Mouse (Mus musculus) neural tube, embryonic 12.5 days (tissue): ENCODE results near the gene Tspan10. TPM values are rescaled to one million over a fixed set of nuclear protein-coding genes. Genes with fewer than 3 reads are reported as not detected.
"Not testable (repeated sequence)": the region's sequence is repeated elsewhere in the genome, so short reads cannot be mapped to it uniquely, and the experiment has no call there.

Source experiments
- ATAC-seq: fragments of 200-750 bp; cut with Nextera tagmentation; 2 replicates; pipeline ENCODE4 v1.8.0; 2017; ENCODE audit warnings: low read depth, mild to moderate bottlenecking, moderate TSS enrichment, moderate library complexity; ENCODE audit not compliant: low FRiP score
- H3K27ac ChIP-seq: fragments of 300-500 bp; sonication (generic); 2 replicates; pipeline ENCODE4 v1.5.1; 2016
- H3K27me3 ChIP-seq: fragments of 300-500 bp; sonication (generic); replicated peaks from 2 replicates; pipeline ENCODE4 v1.6.1; 2016; ENCODE audit warnings: mild to moderate bottlenecking
- H3K36me3 ChIP-seq: fragments of 300-500 bp; sonication (generic); 2 replicates; pipeline ENCODE4 v1.6.1; 2016; ENCODE audit warnings: mild to moderate bottlenecking
- H3K4me1 ChIP-seq: fragments of 300-500 bp; sonication (generic); 2 replicates; pipeline ENCODE4 v1.6.1; 2016
- H3K4me2 ChIP-seq: fragments of 300-500 bp; sonication (generic); replicated peaks from 2 replicates; pipeline ENCODE4 v1.6.1; 2016; ENCODE audit warnings: mild to moderate bottlenecking
- H3K4me3 ChIP-seq: fragments of 300-500 bp; sonication (generic); 2 replicates; pipeline ENCODE4 v1.5.1; 2016
- H3K9ac ChIP-seq: fragments of 300-500 bp; sonication (generic); 2 replicates; pipeline ENCODE4 v1.6.1; 2016; ENCODE audit warnings: mild to moderate bottlenecking
- H3K9me3 ChIP-seq: fragments of 300-500 bp; sonication (generic); 2 replicates; pipeline ENCODE4 v1.6.1; 2016; ENCODE audit warnings: mild to moderate bottlenecking
- WGBS: fragments of 180-500 bp; shearing (Covaris S2); methylation state at CpG from one replicate; pipeline ENCODE4 v1.1.7; 2016; 5-methylcytosine and 5-hydroxymethylcytosine counted together
- polyA plus RNA-seq: library from polyadenylated mRNA; unstranded; fragments of >200 nt; fragmentation: Nextera tagmentation; extraction: Ambion mirVana; gene quantifications from 2 replicates; pipeline ENCODE4 v1.2.1, GENCODE M21; 2016

Tspan10 gene
- polyA plus RNA-seq, result 0.15 TPM in 1 of 2 replicates, not detected in the other

DNA sequence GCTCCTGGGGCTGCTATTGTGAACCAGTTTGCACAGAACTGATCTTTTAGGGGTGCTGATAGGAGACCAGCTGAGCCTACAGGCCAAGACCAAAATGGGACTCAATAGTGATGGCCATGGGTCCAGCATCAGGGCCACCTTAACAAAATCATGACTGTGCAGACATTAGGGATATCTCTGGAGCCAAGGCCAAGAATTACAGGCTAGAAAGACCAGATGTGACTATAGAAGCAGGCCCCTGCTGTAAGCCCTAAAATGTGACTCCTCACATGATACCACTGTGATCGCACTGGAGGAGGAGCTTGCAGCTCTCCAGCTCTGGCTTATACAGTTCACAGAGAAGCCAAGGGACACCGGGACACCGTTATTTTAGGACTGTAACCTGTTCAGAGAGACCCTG lies at the start of gene Tspan10:
Tspan10 (plus strand) TSS at position 301 of the 400 bp plus-strand sequence.
- Histone ChIP-seq H3K27me3 (no peaks in the 10 kb centered on the region), H3K27ac (no peak within 1 kb of the TSS), H3K4me3 (no peak within 1 kb of the TSS), H3K9ac (no peak within 1 kb of the TSS), H3K9me3 (no peaks in the 10 kb centered on the region), H3K4me1 (no peaks in the 10 kb centered on the region), H3K4me2 (no peak within 1 kb of the TSS), H3K36me3 (no peaks in the 10 kb centered on the region)
- no peak for ATAC-seq
- WGBS, result 92% methylated on average over 3 of the region's 3 CpGs

DNA sequence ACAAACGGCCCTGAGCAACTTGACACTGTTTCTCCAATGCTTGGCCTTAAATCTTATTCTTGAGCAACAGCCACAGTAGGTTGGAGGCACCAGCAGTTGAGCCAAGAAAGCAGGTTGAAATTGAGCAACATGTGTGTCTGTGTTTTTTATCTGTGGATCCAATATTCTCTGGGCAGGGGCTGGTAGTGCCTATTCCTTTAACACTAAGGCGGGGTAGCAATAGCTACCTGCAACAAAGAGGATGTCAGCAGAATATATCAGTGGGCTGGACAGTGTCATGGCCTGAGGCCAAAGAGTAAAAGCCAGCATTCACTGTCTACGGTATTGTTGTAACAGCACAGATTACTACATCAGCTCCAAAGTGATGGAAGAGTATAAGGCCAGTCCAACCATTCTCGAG lies 46.8 kb upstream of the Tspan10 start:
- Histone ChIP-seq H3K4me3 (no peak overlapping the region), H3K4me1 (no peaks in the 10 kb centered on the region), H3K4me2 (no peak overlapping the region), H3K27me3 (no peaks in the 10 kb centered on the region), H3K36me3 (peaks cover 71% of the 10 kb centered on the region), H3K9ac (no peak overlapping the region), H3K9me3 (no peaks in the 10 kb centered on the region), H3K27ac (no peak overlapping the region)
- 85% methylated on average over 4 of the region's 4 CpGs for WGBS
- ATAC-seq, result no peak

DNA sequence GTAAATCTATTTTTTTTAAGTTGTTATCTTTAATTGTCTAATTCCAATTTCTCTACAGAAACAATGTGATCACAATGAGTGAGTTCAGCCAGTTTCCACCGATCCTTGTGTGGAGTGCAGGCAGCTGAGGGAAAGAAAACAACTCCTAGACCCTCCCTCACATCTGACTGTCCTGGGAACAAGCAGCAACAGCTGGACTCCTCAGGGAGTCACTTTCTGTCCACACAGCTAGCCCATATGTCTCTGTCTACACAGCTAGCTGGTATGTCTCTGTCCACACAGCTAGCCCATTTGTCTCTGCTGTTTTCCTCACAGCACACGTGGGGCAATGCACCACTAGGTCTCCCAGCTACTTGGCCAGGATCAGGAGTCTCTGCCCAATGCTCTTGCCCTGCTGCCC lies 44.8 kb upstream of the Tspan10 start:
- Histone ChIP-seq H3K36me3 (peaks cover 84% of the 10 kb centered on the region), H3K27ac (no peak overlapping the region), H3K4me1 (no peaks in the 10 kb centered on the region), H3K9me3 (no peaks in the 10 kb centered on the region), H3K9ac (no peak overlapping the region), H3K4me2 (no peak overlapping the region), H3K27me3 (no peaks in the 10 kb centered on the region), H3K4me3 (no peak overlapping the region)
- 69% methylated on average over 2 of the region's 2 CpGs for WGBS
- no peak for ATAC-seq

DNA sequence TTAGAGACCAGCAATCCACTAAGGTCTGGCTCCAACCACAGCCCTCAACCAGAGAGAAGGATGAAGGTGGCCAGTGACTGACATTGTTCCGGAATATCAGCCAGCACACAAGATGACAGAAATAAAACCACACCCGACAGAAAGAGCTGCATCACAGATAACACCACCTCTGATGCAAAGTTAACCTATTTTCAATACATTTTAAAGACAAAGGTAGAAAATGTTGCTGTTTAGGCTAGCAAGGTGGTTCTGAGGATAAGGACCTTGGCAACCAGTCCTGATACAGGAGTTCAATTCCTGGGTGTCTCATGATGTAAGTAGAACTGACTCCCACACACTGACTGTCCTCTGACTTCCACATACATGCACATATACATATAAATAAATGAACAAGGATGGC lies 43.1 kb upstream of the Tspan10 start:
- ATAC-seq, result no peak
- Histone ChIP-seq H3K36me3 (peaks cover 83% of the 10 kb centered on the region), H3K4me2 (no peak overlapping the region)

DNA sequence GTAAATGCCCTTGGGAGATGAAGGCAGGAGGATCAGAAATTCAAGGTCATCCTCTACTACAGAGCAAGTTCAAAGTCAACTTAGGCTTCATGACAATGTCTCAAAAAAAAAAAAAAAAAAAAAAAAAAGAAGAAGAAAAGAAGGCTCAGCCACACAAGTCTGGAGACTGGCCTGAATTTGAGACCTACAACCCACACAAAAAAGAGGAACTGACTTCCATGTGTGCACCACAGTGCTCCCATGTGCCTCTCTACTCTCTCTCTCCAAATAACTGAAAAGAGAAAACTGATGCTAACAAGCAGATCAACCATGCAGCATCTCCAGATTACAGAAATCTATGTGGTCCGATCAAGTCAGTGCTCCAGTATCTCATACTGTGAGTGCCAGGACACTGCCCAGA lies 37.6 kb upstream of the Tspan10 start:
- H3K9ac ChIP-seq, result no peak overlapping the region
- H3K27me3 ChIP-seq, result no peaks in the 10 kb centered on the region
- no peak overlapping the region for H3K4me3 ChIP-seq
- no peaks in the 10 kb centered on the region for H3K4me1 ChIP-seq
- H3K27ac ChIP-seq, result no peak overlapping the region
- 96% methylated on average over 1 of the region's 1 CpGs for WGBS
- H3K9me3 ChIP-seq, result no peaks in the 10 kb centered on the region
- peaks cover 95% of the 10 kb centered on the region for H3K36me3 ChIP-seq
- H3K4me2 ChIP-seq, result no peak overlapping the region
- ATAC-seq, result no peak

More for the DNA sequence above, 43.1 kb upstream of the Tspan10 start:
- Histone ChIP-seq H3K4me1 (no peaks in the 10 kb centered on the region), H3K9ac (no peak overlapping the region), H3K27ac (no peak overlapping the region), H3K4me3 (no peak overlapping the region), H3K27me3 (no peaks in the 10 kb centered on the region), H3K9me3 (no peaks in the 10 kb centered on the region)
- 96% methylated on average over 2 of the region's 2 CpGs for WGBS

DNA sequence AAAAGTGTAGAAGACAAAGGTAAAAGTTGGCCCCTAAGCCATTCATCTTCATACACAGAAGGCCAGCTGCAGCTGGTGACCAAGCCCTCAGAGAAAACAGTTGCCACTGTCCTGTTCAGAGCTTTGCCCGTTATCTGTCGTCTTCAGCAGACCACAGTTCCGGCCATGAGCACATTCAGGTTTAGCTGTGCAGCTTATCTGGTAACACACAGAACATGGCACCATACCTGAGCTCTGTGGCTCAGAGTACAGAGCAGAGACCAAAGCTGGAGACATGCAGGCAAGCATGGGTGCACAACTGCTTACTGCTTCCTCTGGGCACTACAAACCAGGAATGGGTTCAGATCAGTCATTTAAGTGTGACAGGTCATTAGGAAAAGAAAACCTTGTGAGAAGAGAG lies 36.6 kb upstream of the Tspan10 start:
- Histone ChIP-seq H3K36me3 (peaks cover 95% of the 10 kb centered on the region), H3K4me1 (no peaks in the 10 kb centered on the region), H3K27ac (no peak overlapping the region)

DNA sequence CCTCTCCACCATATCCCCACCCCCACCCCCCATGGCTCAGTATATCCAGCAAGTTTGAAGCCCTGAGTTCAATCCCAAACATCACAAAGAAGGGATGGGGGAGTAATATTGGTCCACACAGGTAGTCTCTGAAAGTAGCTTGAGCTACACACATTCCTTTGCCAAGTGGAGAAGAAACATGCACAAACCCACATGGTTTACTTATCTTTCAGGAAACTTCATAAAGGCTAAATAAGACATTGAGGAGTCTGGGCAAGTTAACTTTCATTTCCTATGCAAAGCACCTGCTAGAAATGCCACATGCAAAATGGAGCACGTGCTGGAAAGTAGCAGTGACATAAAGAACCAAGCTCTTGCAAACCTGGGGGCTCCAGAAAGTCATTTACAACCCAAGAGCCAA lies 36.0 kb upstream of the Tspan10 start:
- Histone ChIP-seq H3K4me2 (no peak overlapping the region), H3K9ac (no peak overlapping the region), H3K4me3 (no peak overlapping the region), H3K4me1 (no peaks in the 10 kb centered on the region), H3K9me3 (no peaks in the 10 kb centered on the region), H3K27ac (no peak overlapping the region), H3K36me3 (peaks cover 95% of the 10 kb centered on the region), H3K27me3 (no peaks in the 10 kb centered on the region)
- WGBS, result 86% methylated on average over 1 of the region's 1 CpGs
- no peak for ATAC-seq

More for the DNA sequence above, 36.6 kb upstream of the Tspan10 start:
- WGBS, result 97% methylated on average over 3 of the region's 3 CpGs
- H3K9me3 ChIP-seq, result no peaks in the 10 kb centered on the region
- no peak overlapping the region for H3K9ac ChIP-seq
- no peak for ATAC-seq
- H3K4me2 ChIP-seq, result no peak overlapping the region
- no peaks in the 10 kb centered on the region for H3K27me3 ChIP-seq
- H3K4me3 ChIP-seq, result no peak overlapping the region

DNA sequence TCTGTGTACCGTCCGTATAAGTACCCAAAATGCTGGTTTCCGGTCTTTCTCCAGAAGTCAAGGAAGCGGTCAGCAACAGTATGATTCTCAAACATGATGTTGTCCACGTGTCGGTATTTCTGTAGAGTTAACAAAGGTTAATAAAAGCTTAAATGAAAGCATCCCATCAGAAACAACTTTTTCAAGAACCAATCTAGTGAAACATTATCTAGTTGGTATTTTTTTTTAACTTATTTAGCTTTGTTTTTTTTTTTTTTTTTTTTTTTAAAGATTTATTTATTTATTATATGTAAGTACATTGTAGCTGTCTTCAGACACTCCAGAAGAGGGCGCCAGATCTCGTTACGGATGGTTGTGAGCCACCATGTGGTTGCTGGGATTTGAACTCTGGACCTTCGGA lies 28.8 kb upstream of the Tspan10 start:
- H3K27ac ChIP-seq, ATAC-seq, H3K4me3 ChIP-seq, H3K9ac ChIP-seq, H3K4me1 ChIP-seq, H3K27me3 ChIP-seq, H3K4me2 ChIP-seq, H3K9me3 ChIP-seq: not testable (repeated sequence)
- peaks cover 90% of the 10 kb centered on the region for H3K36me3 ChIP-seq
- WGBS, result 94% methylated on average over 10 of the region's 10 CpGs

DNA sequence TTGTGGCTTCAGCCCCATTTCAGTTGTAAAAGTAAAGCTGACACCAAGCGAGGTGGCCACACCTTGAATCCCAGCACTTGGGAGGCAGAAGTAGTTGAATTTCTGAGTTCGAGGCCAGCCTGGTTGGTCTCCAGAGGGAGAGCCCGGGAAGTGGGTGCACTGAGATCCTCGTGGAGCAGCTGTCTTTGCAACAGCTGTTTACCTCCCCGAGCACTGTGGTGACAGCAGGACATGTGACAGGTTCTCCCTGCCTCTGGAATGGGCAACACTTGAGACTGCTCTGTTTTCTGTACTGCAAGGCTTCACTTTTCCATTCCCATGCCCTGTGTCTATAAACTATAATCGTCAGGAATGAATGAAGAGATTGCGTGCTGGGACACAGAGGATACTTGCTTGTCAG lies 24.6 kb upstream of the Tspan10 start:
- 87% methylated on average over 7 of the region's 7 CpGs for whole genome bisulfite sequencing

DNA sequence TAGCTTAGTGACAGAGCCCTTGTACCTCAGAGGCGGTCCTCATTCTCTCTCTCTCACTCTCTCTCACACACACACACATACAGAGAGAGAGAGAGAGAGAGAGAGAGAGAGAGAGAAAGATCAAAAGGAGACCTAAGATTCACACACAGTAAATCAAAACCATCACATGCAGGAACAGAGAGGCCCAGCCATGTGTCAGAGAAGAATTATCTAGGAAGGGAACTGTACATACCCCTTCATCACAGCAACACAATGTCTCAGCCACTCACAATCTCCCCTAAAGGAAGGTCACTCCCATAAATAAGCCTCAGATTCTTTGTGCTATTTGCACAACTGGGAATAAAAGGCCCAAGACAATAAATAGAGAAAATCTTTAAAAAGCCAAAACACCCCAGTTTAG lies 23.9 kb upstream of the Tspan10 start:
- WGBS, result 86% methylated on average over 1 of the region's 1 CpGs
- no peak for ATAC-seq
- H3K4me3 ChIP-seq, result no peak overlapping the region

More for the DNA sequence above, 24.6 kb upstream of the Tspan10 start:
- Histone ChIP-seq H3K9ac (no peak overlapping the region), H3K27ac (no peak overlapping the region), H3K4me1 (no peaks in the 10 kb centered on the region), H3K27me3 (no peaks in the 10 kb centered on the region), H3K36me3 (peaks cover 87% of the 10 kb centered on the region), H3K4me2 (no peak overlapping the region), H3K9me3 (no peaks in the 10 kb centered on the region), H3K4me3 (no peak overlapping the region)
- no peak for ATAC-seq

DNA sequence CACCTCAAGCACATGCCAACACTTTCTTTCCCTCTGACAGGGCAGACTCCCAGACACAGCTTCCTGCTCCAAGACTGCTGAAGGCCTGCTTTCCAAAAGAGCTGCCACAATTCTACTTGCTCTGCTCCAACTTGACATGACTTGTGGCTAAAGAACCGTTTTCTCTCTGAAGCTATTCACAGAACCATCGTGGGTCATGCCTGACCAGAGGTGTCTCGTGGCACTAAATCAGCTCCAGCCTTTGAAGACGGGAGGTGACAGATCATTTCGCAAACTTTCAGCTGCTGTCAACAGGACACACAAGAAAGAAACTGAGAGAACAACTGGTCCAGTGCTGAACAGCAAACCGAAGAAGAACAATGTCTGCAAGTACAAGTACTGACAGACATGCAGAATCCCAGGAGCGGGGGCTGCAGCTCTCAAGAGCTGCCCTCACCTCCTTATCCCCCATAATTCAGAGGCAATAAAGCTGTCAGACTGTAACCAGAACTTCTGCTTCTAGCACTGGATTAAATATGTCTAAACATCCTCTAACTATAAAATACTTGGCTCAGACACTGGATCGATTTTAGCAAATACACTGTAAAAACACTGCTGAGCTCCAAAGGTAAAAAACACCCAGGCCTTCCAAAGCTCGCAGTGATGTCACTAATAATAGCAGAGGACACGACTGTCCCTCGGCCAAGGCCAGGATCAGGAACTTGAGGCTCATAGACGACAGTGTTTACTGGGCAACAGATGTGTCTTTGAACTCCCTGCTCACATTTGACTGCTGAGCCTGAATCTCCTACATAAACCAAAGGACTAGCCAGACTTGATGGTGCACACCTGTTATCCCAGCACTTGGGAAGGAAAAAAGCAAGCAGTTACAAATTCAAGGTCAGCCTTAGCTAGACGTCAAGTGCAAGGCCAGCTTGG lies 19.5 kb upstream of the Tspan10 start:
- Histone ChIP-seq H3K27me3 (no peaks in the 10 kb centered on the region), H3K36me3 (peaks cover 78% of the 10 kb centered on the region), H3K9me3 (no peaks in the 10 kb centered on the region), H3K27ac (no peak overlapping the region), H3K4me3 (no peak overlapping the region), H3K4me1 (no peaks in the 10 kb centered on the region), H3K4me2 (no peak overlapping the region), H3K9ac (no peak overlapping the region)
- WGBS, result 77% methylated on average over 13 of the region's 13 CpGs
- ATAC-seq, result no peak

More for the DNA sequence above, 23.9 kb upstream of the Tspan10 start:
- Histone ChIP-seq H3K36me3 (peaks cover 82% of the 10 kb centered on the region), H3K9ac (no peak overlapping the region), H3K27me3 (no peaks in the 10 kb centered on the region), H3K4me1 (no peaks in the 10 kb centered on the region), H3K9me3 (no peaks in the 10 kb centered on the region), H3K27ac (no peak overlapping the region), H3K4me2 (no peak overlapping the region)

DNA sequence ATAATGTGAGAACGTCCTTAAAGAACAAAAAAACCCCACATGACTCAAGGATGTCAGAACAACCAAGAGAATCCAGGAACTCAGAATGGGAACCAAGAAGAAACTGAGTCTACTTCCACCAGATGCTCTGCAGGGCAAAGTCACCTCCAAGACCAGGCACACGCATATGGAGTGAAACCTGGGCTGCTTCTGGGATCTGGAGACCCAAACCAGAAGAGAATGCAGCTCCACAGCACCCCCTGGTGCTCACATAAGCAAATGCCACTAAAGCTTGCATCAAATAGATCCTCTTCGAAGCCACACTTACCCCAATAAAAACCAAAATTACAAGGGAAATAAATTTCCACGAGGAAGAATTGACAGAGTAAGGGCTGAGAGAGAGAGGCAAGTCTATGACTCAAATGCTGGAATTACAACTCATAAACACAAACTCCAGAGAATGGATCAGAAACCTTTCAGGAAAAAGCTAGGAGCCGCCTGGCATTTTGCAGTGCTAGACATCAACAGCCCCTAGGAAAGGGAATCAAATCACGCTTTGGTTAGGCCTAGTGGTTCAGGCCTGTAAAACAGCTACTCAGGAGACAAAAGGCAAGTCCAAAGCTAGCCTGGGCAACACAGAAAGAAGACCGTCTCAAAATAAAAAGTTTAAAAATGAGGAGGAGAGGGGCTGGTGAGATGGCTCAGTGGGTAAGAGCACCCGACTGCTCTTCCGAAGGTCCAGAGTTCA lies 18.7 kb upstream of the Tspan10 start:
- Histone ChIP-seq H3K27ac (no peak overlapping the region), H3K27me3 (no peaks in the 10 kb centered on the region), H3K4me2 (no peak overlapping the region), H3K4me3 (no peak overlapping the region), H3K9me3 (no peaks in the 10 kb centered on the region), H3K36me3 (peaks cover 78% of the 10 kb centered on the region), H3K4me1 (no peaks in the 10 kb centered on the region), H3K9ac (no peak overlapping the region)
- no peak for ATAC-seq
- WGBS, result 71% methylated on average over 9 of the region's 9 CpGs
